Mouse (Mus musculus) forebrain, embryonic 16.5 days (tissue): ENCODE measurements around the gene 4921504E06Rik. TPM values are rescaled to one million over a fixed set of nuclear protein-coding genes. Genes with fewer than 3 reads are reported as not detected.
A peak's percentile ranks its signal among the peaks of the same experiment; 100 is the strongest.

Experiments
- ATAC-seq: fragments of 200-750 bp; cut with Nextera tagmentation; 2 replicates; pipeline ENCODE4 v1.8.0; 2017; ENCODE audit warnings: mild to moderate bottlenecking, moderate library complexity
- H3K27ac ChIP-seq: fragments of 300-500 bp; sonication (generic); 2 replicates; pipeline ENCODE4 v1.5.1; 2014; ENCODE audit warnings: low read length, control low read depth
- H3K27me3 ChIP-seq: fragments of 300-500 bp; sonication (generic); replicated peaks from 2 replicates; pipeline ENCODE4 v1.6.1; 2014; ENCODE audit warnings: low read length; ENCODE audit not compliant: control insufficient read depth, insufficient read depth
- H3K36me3 ChIP-seq: fragments of 300-500 bp; sonication (generic); 2 replicates; pipeline ENCODE4 v1.6.1; 2014; ENCODE audit not compliant: control insufficient read depth, insufficient read depth
- H3K4me1 ChIP-seq: fragments of 300-500 bp; sonication (generic); replicated peaks from 2 replicates; pipeline ENCODE4 v1.6.1; 2014; ENCODE audit warnings: low read length; ENCODE audit not compliant: control insufficient read depth, insufficient read depth
- H3K4me2 ChIP-seq: fragments of 300-500 bp; sonication (generic); 2 replicates; pipeline ENCODE4 v1.6.1; 2014; ENCODE audit warnings: mild to moderate bottlenecking, low read length, control low read depth
- H3K4me3 ChIP-seq: fragments of 300-500 bp; sonication (generic); replicated peaks from 2 replicates; pipeline ENCODE4 v1.5.1; 2014; ENCODE audit warnings: mild to moderate bottlenecking, low read length, control low read depth
- H3K9ac ChIP-seq: fragments of 300-500 bp; sonication (generic); replicated peaks from 2 replicates; pipeline ENCODE4 v1.6.1; 2014; ENCODE audit warnings: low read depth, low read length, control low read depth
- H3K9me3 ChIP-seq: fragments of 300-500 bp; sonication (generic); 2 replicates; pipeline ENCODE4 v1.6.1; 2016; ENCODE audit warnings: low read length; ENCODE audit not compliant: control insufficient read depth
- WGBS: fragments of 180-500 bp; shearing (Covaris S2); extraction: QIAGEN DNeasy Blood & Tissue Kit; methylation state at CpG from one replicate; pipeline ENCODE4 v1.1.7; 2014; 5-methylcytosine and 5-hydroxymethylcytosine counted together
- polyA plus RNA-seq: library from polyadenylated mRNA; unstranded; fragments of >200 nt; fragmentation: Nextera tagmentation; extraction: Ambion mirVana; gene quantifications from 2 replicates; pipeline ENCODE4 v1.2.1, GENCODE M21; 2015

Gene 4921504E06Rik
- polyA plus RNA-seq, 1 experiment from 2014 or later, result not detected

GRCm38 (mm10) chr2:19520617-19521016 lies 33.1 kb downstream of the 4921504E06Rik start:
- 0 out of 2 replicates have a peak, but pooled peaks cover 2% of the 10 kb centered on the region for H3K4me1 ChIP-seq
- no peaks in the 10 kb centered on the region for H3K36me3 ChIP-seq
- H3K27me3 ChIP-seq, result no peaks in the 10 kb centered on the region
- no peak overlapping the region for H3K4me2 ChIP-seq
- H3K4me3 ChIP-seq, result no peak overlapping the region
- no peak for ATAC-seq
- no peaks in the 10 kb centered on the region for H3K9me3 ChIP-seq
- 81% methylated on average over 2 of the region's 2 CpGs for WGBS
- H3K9ac ChIP-seq, result no peak overlapping the region
- no peak overlapping the region for H3K27ac ChIP-seq

DNA sequence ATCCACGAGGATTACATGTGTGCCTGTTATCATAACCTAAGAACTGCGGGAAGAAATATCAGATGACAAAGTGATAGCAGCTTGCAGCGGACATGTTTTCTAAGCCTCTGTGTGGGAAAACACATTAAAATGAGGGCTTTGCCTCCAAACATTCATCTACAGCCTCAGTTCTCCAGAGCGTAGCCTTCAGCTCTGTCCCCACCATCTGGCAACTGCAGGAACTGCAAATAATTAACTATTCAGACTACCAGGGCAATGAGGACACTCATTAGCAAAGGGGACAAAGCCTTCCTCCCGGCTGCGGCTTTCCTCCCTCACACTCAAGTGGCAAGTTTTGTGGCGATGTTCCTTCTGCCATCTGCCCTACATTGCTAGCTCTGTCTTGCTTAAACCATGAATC lies 33.9 kb downstream of the 4921504E06Rik start:
- 3% methylated on average over 7 of the region's 7 CpGs for WGBS

GRCm38 (mm10) chr2:19517952-19518351 lies 35.8 kb downstream of the 4921504E06Rik start:
- H3K4me1 ChIP-seq, result 0 out of 2 replicates have a peak, but pooled peaks cover 2% of the 10 kb centered on the region
- H3K4me3 ChIP-seq, result no peak overlapping the region
- no peaks in the 10 kb centered on the region for H3K27me3 ChIP-seq
- peak overlapping the region; percentile 4; the same call in 1 of the 2 replicates for H3K4me2 ChIP-seq
- no peak overlapping the region for H3K9ac ChIP-seq
- WGBS, result 27% methylated on average over 13 of the region's 13 CpGs
- peak; percentile 26 for ATAC-seq
- H3K36me3 ChIP-seq, result no peaks in the 10 kb centered on the region
- no peak overlapping the region for H3K27ac ChIP-seq
- H3K9me3 ChIP-seq, result no peaks in the 10 kb centered on the region

More for the DNA sequence above, 33.9 kb downstream of the 4921504E06Rik start:
- Histone ChIP-seq H3K27ac (no peak overlapping the region), H3K9me3 (no peaks in the 10 kb centered on the region), H3K27me3 (no peaks in the 10 kb centered on the region), H3K9ac (no peak overlapping the region), H3K4me2 (no peak overlapping the region), H3K4me3 (no peak overlapping the region), H3K36me3 (no peaks in the 10 kb centered on the region), H3K4me1 (0 out of 2 replicates have a peak, but pooled peaks cover 2% of the 10 kb centered on the region)
- ATAC-seq, result peak; percentile 87

GRCm38 (mm10) chr2:19512381-19512780 lies 41.3 kb downstream of the 4921504E06Rik start:
- H3K4me3 ChIP-seq, result no peak overlapping the region
- H3K4me2 ChIP-seq, result no peak overlapping the region
- no peak for ATAC-seq
- peaks cover 3% of the 10 kb centered on the region; the same call in 1 of the 2 replicates for H3K4me1 ChIP-seq
- H3K36me3 ChIP-seq, result no peaks in the 10 kb centered on the region
- H3K9ac ChIP-seq, result no peak overlapping the region
- H3K27me3 ChIP-seq, result no peaks in the 10 kb centered on the region
- no peaks in the 10 kb centered on the region for H3K9me3 ChIP-seq
- 61% methylated on average over 5 of the region's 5 CpGs for WGBS
- no peak overlapping the region for H3K27ac ChIP-seq

- Histone ChIP-seq H3K27me3 (no peaks in the 10 kb centered on the region), H3K4me2 (no peak overlapping the region), H3K9me3 (no peaks in the 10 kb centered on the region), H3K27ac (no peak overlapping the region), H3K4me3 (no peak overlapping the region), H3K4me1 (peaks cover 3% of the 10 kb centered on the region; the same call in 1 of the 2 replicates), H3K9ac (no peak overlapping the region), H3K36me3 (no peaks in the 10 kb centered on the region)
- ATAC-seq, result 0 out of 2 replicates have a peak, but pooled peaks have one; percentile 31
- 23% methylated on average over 5 of the region's 5 CpGs for WGBS
Observed at GRCm38 (mm10) chr2:19511032-19511431, 42.7 kb downstream of the 4921504E06Rik start.

DNA sequence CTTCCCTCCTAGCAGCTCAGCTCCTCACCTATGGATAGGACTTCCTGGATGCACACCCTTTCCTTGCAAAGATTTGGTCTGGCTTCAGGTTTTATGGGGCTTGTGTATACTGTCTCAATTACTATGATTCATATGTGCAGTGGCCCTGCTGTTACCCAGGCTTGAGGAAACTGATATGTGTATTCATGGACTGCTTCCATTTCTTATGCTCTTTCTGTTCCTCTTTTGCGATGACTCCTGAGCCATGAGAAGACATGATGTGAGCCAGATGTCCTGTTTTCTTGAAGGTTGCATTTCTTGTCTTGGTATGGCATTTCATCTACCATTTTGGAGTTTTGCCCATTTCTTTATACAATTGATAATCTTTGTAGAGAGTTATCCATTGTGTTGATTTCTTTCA lies 48.0 kb downstream of the 4921504E06Rik start:
- no peak for ATAC-seq
- Histone ChIP-seq H3K4me1 (peaks cover 2% of the 10 kb centered on the region; the same call in 1 of the 2 replicates), H3K4me3 (no peak overlapping the region), H3K4me2 (no peak overlapping the region), H3K27ac (no peak overlapping the region), H3K9ac (no peak overlapping the region), H3K9me3 (no peaks in the 10 kb centered on the region), H3K27me3 (no peaks in the 10 kb centered on the region), H3K36me3 (no peaks in the 10 kb centered on the region)
- WGBS, result 92% methylated on average over 1 of the region's 1 CpGs

DNA sequence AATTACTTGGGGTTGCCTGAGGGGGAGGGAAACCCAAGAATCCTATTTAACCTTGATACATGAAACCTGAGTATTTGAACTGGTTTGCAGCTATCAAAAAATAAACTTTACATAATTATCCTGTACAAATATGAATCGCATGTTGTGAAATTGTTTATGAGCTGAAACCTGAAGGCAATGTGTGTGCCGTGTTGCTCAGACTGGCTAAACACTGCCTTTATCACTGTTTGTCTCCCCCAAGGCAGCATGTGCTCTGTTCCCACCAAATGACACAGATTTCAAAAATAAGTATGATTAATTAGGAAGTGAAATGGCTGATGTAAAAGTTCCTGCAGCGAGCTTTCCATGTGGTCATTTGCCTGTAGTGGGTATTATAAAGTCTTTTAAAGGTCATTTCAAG lies 63.5 kb downstream of the 4921504E06Rik start:
- H3K4me1 ChIP-seq, result no peaks in the 10 kb centered on the region

DNA sequence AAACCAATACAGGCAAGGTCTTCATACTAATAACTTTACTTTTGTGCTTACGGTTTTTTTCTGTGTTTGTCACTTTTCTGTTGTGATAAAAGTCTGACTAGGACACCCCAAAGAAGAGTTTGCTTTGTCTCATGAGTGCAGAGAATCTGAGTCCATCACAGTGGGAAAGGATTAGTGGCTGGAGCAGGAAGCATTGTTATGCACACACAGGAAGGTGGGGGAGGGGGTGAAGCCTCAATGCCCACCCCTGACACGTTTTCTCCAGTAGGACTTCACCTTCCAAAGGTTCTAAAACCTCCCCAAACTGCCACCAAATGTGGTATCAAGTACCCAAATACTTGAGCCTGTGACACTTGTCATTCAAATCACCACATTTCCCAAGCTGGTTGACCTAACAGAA lies 91.8 kb downstream of the 4921504E06Rik start:
- no peak for ATAC-seq
- Histone ChIP-seq H3K4me1 (no peaks in the 10 kb centered on the region; the same call in 1 of the 2 replicates), H3K4me2 (no peak overlapping the region), H3K9me3 (no peaks in the 10 kb centered on the region), H3K9ac (no peak overlapping the region), H3K36me3 (no peaks in the 10 kb centered on the region), H3K27ac (no peak overlapping the region), H3K27me3 (peaks cover 10% of the 10 kb centered on the region), H3K4me3 (no peak overlapping the region)
- 47% methylated on average over 2 of the region's 2 CpGs for whole genome bisulfite sequencing

More for the DNA sequence above, 63.5 kb downstream of the 4921504E06Rik start:
- no peak overlapping the region for H3K4me2 ChIP-seq
- 88% methylated on average over 3 of the region's 3 CpGs for WGBS
- H3K36me3 ChIP-seq, result no peaks in the 10 kb centered on the region
- H3K27me3 ChIP-seq, result no peaks in the 10 kb centered on the region
- H3K9me3 ChIP-seq, result no peaks in the 10 kb centered on the region
- H3K4me3 ChIP-seq, result no peak overlapping the region
- ATAC-seq, result no peak
- no peak overlapping the region for H3K27ac ChIP-seq
- no peak overlapping the region for H3K9ac ChIP-seq

DNA sequence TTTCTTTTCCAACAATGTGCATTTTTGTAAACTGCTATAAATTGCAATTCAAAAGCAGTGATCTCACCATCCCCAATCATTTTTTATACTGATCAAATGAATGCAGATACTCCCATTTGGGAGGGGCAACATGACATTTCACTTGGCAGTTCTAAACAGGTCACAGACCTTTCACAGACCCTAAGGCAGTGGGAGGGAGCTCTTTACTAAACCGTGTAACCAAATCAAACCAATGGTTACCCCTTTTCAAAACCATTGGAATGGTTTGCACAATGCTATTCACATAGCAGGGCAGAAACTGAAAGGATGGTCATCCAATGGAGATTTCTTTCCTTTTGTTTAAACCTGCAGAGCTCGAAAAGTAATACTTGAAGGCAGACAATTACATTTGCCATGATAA lies 94.9 kb downstream of the 4921504E06Rik start:
- ATAC-seq, result no peak
- H3K4me2 ChIP-seq, result no peak overlapping the region
- H3K27me3 ChIP-seq, result peaks cover 25% of the 10 kb centered on the region
- H3K4me1 ChIP-seq, result peaks cover 19% of the 10 kb centered on the region
- no peak overlapping the region for H3K9ac ChIP-seq
- no peak overlapping the region for H3K27ac ChIP-seq
- H3K9me3 ChIP-seq, result no peaks in the 10 kb centered on the region
- H3K4me3 ChIP-seq, result no peak overlapping the region
- no peaks in the 10 kb centered on the region for H3K36me3 ChIP-seq
- 21% methylated on average over 2 of the region's 2 CpGs for WGBS
